Mouse (Mus musculus): ENCODE measurements at regions not wholly inside any gene's neighbourhood (a gene's known extent, or its start where the extent isn't known, plus 50 kb on each side); places are given as distances from the start of the nearest gene placed in this dataset.

- DNase-seq (ENCODE audit: extremely low spot score in 1 of 2, low spot score in 1 of 2): no peak
Observed at GRCm38 (mm10) chr2:48211804-48212203, 602.1 kb upstream of the Acvr2a start.

- peak in 1 of 2 experiments; percentile 4 for DNase-seq (ENCODE audit: extremely low spot score in 1 of 2, low spot score in 1 of 2)
Observed at GRCm38 (mm10) chr2:48220771-48221170, 593.1 kb upstream of the Acvr2a start.

GRCm38 (mm10) chr2:48223084-48223799 lies 590.7 kb upstream of the Acvr2a start:
- no peak for DNase-seq (ENCODE audit: extremely low spot score in 1 of 2, low spot score in 1 of 2)

GRCm38 (mm10) chr2:48250174-48250573 lies 563.7 kb upstream of the Acvr2a start:
- no peak for DNase-seq (ENCODE audit: extremely low spot score in 1 of 2, low spot score in 1 of 2)

GRCm38 (mm10) chr2:48260299-48260698 lies 553.6 kb upstream of the Acvr2a start:
- no peak for DNase-seq (ENCODE audit: extremely low spot score in 1 of 2, low spot score in 1 of 2)
